Mouse (Mus musculus) limb, embryonic 11.5 days (tissue): ENCODE measurements around the gene Lypd5. TPM values are rescaled to one million over a fixed set of nuclear protein-coding genes. Genes with fewer than 3 reads are reported as not detected.

Experiments
- ATAC-seq: fragments of 200-750 bp; cut with Nextera tagmentation; 2 replicates; pipeline ENCODE4 v1.8.0; 2017; ENCODE audit warnings: low read depth; ENCODE audit not compliant: insufficient number of reproducible peaks, low FRiP score, low TSS enrichment
- DNase-seq: peaks from one replicate; pipeline ENCODE4 v3.0.0-alpha.2; 2015; ENCODE audit warnings: low spot score
- H3K27ac ChIP-seq: fragments of 300-500 bp; sonication (generic); replicated peaks from 2 replicates; pipeline ENCODE4 v1.5.1; 2014; ENCODE audit warnings: low read depth, mild to moderate bottlenecking, low read length
- H3K27me3 ChIP-seq: fragments of 300-500 bp; sonication (generic); 2 replicates; pipeline ENCODE4 v1.6.1; 2014; ENCODE audit warnings: mild to moderate bottlenecking, low read length, mixed read lengths; ENCODE audit not compliant: control insufficient read depth, insufficient read depth
- H3K36me3 ChIP-seq: fragments of 300-500 bp; sonication (generic); 2 replicates; pipeline ENCODE4 v1.6.1; 2014; ENCODE audit warnings: mild to moderate bottlenecking, low read length, moderate library complexity, mixed read lengths; ENCODE audit not compliant: control insufficient read depth, insufficient read depth
- H3K4me1 ChIP-seq: fragments of 300-500 bp; sonication (generic); 2 replicates; pipeline ENCODE4 v1.6.1; 2014; ENCODE audit warnings: low read length, mixed read lengths; ENCODE audit not compliant: control insufficient read depth, insufficient read depth
- H3K4me2 ChIP-seq: fragments of 300-500 bp; sonication (generic); 2 replicates; pipeline ENCODE4 v1.6.1; 2014; ENCODE audit warnings: low read depth, mild to moderate bottlenecking, moderate library complexity; ENCODE audit not compliant: severe bottlenecking
- H3K4me3 ChIP-seq: fragments of 300-500 bp; sonication (generic); 2 replicates; pipeline ENCODE4 v1.5.1; 2014; ENCODE audit warnings: low read depth, low read length
- H3K9ac ChIP-seq: fragments of 300-500 bp; sonication (generic); 2 replicates; pipeline ENCODE4 v1.6.1; 2014; ENCODE audit warnings: mild to moderate bottlenecking, low read length
- H3K9me3 ChIP-seq: fragments of 300-500 bp; sonication (generic); 2 replicates; pipeline ENCODE4 v1.6.1; 2016; ENCODE audit warnings: low read length; ENCODE audit not compliant: control insufficient read depth
- WGBS: fragments of 180-500 bp; shearing (Covaris S2); extraction: QIAGEN DNeasy Blood & Tissue Kit; methylation state at CpG from one replicate; pipeline ENCODE4 v1.1.7; 2014; 5-methylcytosine and 5-hydroxymethylcytosine counted together
- polyA plus RNA-seq: library from polyadenylated mRNA; unstranded; fragments of >200 nt; fragmentation: Nextera tagmentation; extraction: Ambion mirVana; gene quantifications from 2 replicates; pipeline ENCODE4 v1.2.1, GENCODE M21; 2014

Lypd5 gene
- polyA plus RNA-seq, 1 experiment from 2014 or later: not detected

DNA sequence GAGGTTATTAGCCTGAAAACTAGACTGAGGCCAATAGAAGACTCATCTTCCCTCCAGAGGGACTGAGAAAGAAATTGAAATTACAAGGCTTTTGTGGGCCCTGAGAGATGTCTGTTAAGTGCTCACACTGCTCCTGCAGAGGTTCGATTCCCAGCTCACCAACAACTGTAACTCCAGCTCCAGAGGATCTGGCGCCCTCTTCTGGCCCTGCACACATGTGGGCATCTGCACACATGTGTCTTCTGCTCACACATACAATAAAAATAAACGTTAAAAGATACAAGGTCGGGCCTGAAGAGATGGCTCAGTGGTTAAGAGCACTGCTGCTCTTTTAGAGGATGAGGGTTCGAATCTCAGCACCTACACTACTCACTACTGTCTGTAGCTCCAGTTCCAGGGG, 2.6 kb upstream of the Lypd5 start:
- no peaks in the 10 kb centered on the region for H3K27me3 ChIP-seq
- no peaks in the 10 kb centered on the region for H3K4me1 ChIP-seq
- H3K4me3 ChIP-seq: no peak overlapping the region
- H3K9ac ChIP-seq: no peak overlapping the region
- no peak overlapping the region for H3K27ac ChIP-seq
- no peaks in the 10 kb centered on the region for H3K36me3 ChIP-seq
- DNase-seq: no peak
- no peak overlapping the region for H3K4me2 ChIP-seq
- WGBS: 65% methylated on average over 5 of the region's 5 CpGs
- H3K9me3 ChIP-seq: no peaks in the 10 kb centered on the region
- ATAC-seq: no peak

GRCm38 (mm10) chr7:24355646-24356045, 6.7 kb downstream of the Lypd5 start:
- H3K4me3 ChIP-seq: no peak overlapping the region

GRCm38 (mm10) chr7:24356081-24356480, 7.1 kb downstream of the Lypd5 start:
- no peak for ATAC-seq
- H3K9me3 ChIP-seq: no peaks in the 10 kb centered on the region
- DNase-seq: no peak
- H3K27ac ChIP-seq: no peak overlapping the region
- no peak overlapping the region for H3K4me2 ChIP-seq
- H3K27me3 ChIP-seq: no peaks in the 10 kb centered on the region
- H3K4me3 ChIP-seq: no peak overlapping the region
- H3K4me1 ChIP-seq: no peaks in the 10 kb centered on the region
- no peak overlapping the region for H3K9ac ChIP-seq
- H3K36me3 ChIP-seq: no peaks in the 10 kb centered on the region
- WGBS: 82% methylated on average over 10 of the region's 10 CpGs

More at GRCm38 (mm10) chr7:24355646-24356045, 6.7 kb downstream of the Lypd5 start:
- ATAC-seq (no peak), DNase-seq (no peak)
- Histone ChIP-seq H3K27me3 (no peaks in the 10 kb centered on the region), H3K9me3 (no peaks in the 10 kb centered on the region), H3K27ac (no peak overlapping the region), H3K36me3 (no peaks in the 10 kb centered on the region), H3K4me1 (no peaks in the 10 kb centered on the region), H3K4me2 (no peak overlapping the region), H3K9ac (no peak overlapping the region)
- 90% methylated on average over 6 of the region's 6 CpGs for WGBS

GRCm38 (mm10) chr7:24357899-24358298, 8.9 kb downstream of the Lypd5 start:
- DNase-seq (no peak), ATAC-seq (no peak)
- no peak overlapping the region for H3K27ac ChIP-seq
- H3K4me1 ChIP-seq: no peaks in the 10 kb centered on the region
- no peak overlapping the region for H3K9ac ChIP-seq
- WGBS: 54% methylated on average over 4 of the region's 4 CpGs
- H3K4me2 ChIP-seq: no peak overlapping the region
- H3K4me3 ChIP-seq: no peak overlapping the region
- H3K36me3 ChIP-seq: no peaks in the 10 kb centered on the region
- no peaks in the 10 kb centered on the region for H3K9me3 ChIP-seq
- H3K27me3 ChIP-seq: no peaks in the 10 kb centered on the region

GRCm38 (mm10) chr7:24359269-24359668, 10.3 kb downstream of the Lypd5 start:
- Histone ChIP-seq H3K4me3 (no peak overlapping the region), H3K9me3 (no peaks in the 10 kb centered on the region), H3K4me2 (no peak overlapping the region), H3K27me3 (no peaks in the 10 kb centered on the region), H3K4me1 (no peaks in the 10 kb centered on the region), H3K9ac (no peak overlapping the region), H3K36me3 (no peaks in the 10 kb centered on the region), H3K27ac (no peak overlapping the region)
- ATAC-seq (no peak), DNase-seq (peak; percentile 87)
- whole genome bisulfite sequencing: 31% methylated on average over 9 of the region's 9 CpGs

GRCm38 (mm10) chr7:24361001-24361400, 12.0 kb downstream of the Lypd5 start:
- H3K4me1 ChIP-seq: no peaks in the 10 kb centered on the region
- WGBS: 65% methylated on average over 4 of the region's 4 CpGs

DNA sequence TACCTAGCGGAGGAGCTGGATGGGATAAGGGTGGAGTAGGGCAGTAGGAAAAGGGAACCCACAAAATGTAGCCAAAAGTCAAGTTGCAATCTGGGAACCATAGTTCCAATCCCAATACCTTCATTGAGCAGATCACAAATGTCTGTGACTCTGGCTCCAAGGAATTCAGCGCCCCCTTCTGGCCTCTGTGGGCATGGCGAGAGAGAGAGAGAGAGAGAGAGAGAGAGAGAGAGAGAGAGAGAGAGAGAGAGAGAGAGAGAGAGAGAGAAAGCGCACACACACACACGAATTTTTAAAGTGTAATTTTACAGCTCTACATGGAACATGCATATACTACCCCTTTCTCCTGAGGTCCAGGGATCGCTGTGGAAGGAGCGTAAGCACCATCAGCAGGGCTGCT, 14.2 kb downstream of the Lypd5 start:
- H3K4me2 ChIP-seq: no peak overlapping the region
- no peaks in the 10 kb centered on the region for H3K27me3 ChIP-seq
- H3K9ac ChIP-seq: no peak overlapping the region
- no peak overlapping the region for H3K4me3 ChIP-seq
- H3K9me3 ChIP-seq: no peaks in the 10 kb centered on the region; the same call in 1 of the 2 replicates
- H3K36me3 ChIP-seq: no peaks in the 10 kb centered on the region
- 29% methylated on average over 6 of the region's 7 CpGs for WGBS
- DNase-seq: peak; percentile 69
- ATAC-seq: no peak
- H3K27ac ChIP-seq: no peak overlapping the region
- no peaks in the 10 kb centered on the region for H3K4me1 ChIP-seq

More at GRCm38 (mm10) chr7:24361001-24361400, 12.0 kb downstream of the Lypd5 start:
- DNase-seq: no peak
- H3K36me3 ChIP-seq: no peaks in the 10 kb centered on the region
- H3K4me2 ChIP-seq: no peak overlapping the region
- H3K27me3 ChIP-seq: no peaks in the 10 kb centered on the region
- H3K27ac ChIP-seq: no peak overlapping the region
- H3K9me3 ChIP-seq: no peaks in the 10 kb centered on the region; the same call in 1 of the 2 replicates
- ATAC-seq: no peak
- H3K9ac ChIP-seq: no peak overlapping the region
- H3K4me3 ChIP-seq: no peak overlapping the region

DNA sequence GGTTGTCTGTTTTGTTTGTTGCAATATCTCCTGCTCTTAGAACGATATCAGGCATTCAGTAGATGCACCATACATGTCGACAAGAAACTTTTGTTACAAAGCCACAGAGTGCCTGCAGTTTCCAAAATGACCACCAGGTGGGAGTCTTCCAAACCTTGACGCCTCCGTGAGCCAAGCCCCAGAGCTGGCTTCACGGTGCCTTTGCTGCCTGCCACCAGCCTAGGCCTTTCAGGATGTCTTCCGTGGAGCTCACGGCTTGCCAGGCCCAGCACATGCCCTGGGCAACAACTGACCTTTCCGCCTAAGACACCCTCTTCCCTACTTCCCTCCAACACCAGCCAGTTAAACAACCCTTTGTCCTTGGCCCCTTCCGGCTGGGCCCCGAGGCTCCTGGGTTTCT, 15.8 kb downstream of the Lypd5 start:
- H3K4me3 ChIP-seq: no peak overlapping the region
- DNase-seq (peak; percentile 95), ATAC-seq (peak; percentile 31; the same call in 1 of the 2 replicates)
- H3K27me3 ChIP-seq: no peaks in the 10 kb centered on the region
- no peaks in the 10 kb centered on the region for H3K4me1 ChIP-seq
- H3K9ac ChIP-seq: no peak overlapping the region; the same call in 1 of the 2 replicates
- H3K36me3 ChIP-seq: no peaks in the 10 kb centered on the region
- H3K27ac ChIP-seq: no peak overlapping the region
- H3K4me2 ChIP-seq: no peak overlapping the region
- no peaks in the 10 kb centered on the region; the same call in 1 of the 2 replicates for H3K9me3 ChIP-seq
- WGBS: 22% methylated on average over 10 of the region's 10 CpGs
